Mouse (Mus musculus): Measurements from ENCODE around the gene Cald1.

DNA sequence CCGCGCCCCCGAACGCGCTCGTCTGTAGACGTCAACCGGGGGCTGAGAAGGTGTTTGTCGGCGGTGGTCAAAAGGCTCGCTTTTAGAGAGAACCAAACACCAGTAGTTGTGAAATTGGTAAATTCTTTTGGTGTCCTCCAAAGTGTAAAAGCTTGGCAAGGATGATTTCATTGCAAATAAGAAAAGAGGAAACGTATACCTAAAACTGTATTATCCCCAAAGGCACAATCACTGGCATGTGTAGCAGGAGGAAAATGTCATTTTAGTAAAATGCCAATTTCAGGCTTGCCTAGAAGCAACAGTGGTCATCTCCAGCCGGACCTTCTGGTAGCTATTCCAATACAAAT is 182.6 kb downstream of the Cald1 start:
- TF ChIP-seq CTCF (conservative IDR thresholded peaks at IDR 0.05; ENCODE audit: insufficient read depth, insufficient read length, low read depth, low read length), result no peak
- TF ChIP-seq POLR2A (IDR thresholded peaks at IDR 0.05; ENCODE audit: low read depth, low read length), result no peak

Data from kidney, adult 2 months (tissue).